ENCODE assay signal across 8 mouse cellular contexts in the genomic region with DNA sequence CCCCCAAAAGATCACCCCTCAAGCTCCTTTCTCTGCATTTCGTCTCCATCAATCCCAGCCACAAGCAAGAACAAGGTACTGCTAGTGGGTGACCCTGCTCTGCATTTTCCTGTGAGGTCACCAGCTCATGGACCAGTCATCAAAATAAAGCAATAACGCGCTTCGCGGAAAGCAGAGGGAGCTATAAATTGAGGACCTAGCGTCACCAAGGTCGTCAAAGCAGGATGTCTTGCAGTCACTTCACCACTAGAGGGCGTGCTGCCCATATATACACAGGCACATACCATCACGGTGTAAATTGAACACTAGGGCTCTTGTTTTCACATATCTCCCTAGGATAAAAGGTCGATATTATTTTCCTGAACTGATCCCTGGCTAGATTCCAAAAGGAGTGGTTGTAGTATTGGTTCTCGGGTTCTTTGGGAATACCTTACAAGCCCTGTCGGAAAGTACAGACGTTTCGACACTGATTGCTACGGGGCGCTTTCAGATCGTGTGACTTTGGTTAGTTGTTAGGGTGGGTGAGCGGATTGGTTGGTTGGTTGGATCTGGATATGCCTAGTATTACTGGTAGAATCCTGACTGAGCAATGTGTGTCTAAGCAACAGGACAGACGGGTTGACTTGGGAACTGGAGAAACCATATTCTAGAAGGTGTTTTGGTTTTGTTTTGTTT.
DNase-seq lines count a peak whose midpoint lies in the region; ATAC-seq and TF ChIP-seq lines count a peak whose summit lies in the region.

No protein-coding gene starts in this region.

- H3K27ac ChIP-seq in kidney, adult 2 months (ENCODE audit: insufficient read depth, low read depth, low read length): no peak overlapping the region
- no peak overlapping the region for H3K27ac ChIP-seq in limb, embryonic 12.5 days
- H3K27ac ChIP-seq in midbrain, embryonic 14.5 days (replicated peaks; ENCODE audit: low read depth, low read length): no peak overlapping the region

- DNase-seq in 416B (ENCODE audit: low read depth): peak; percentile 91
- peak; percentile 68 for DNase-seq in adrenal gland, adult 8-10 months
- DNase-seq in embryo, embryonic 11.5 days (ENCODE audit: low read depth, low spot score): peak; percentile 63
- peak; percentile 74 for DNase-seq in heart, adult 8-10 months (ENCODE audit: low spot score)
- DNase-seq in kidney, adult 2 months: peak; percentile 86
- peak; percentile 84 for DNase-seq in midbrain, embryonic 14.5 days
- DNase-seq in spleen, postnatal 14 days (ENCODE audit: low spot score in 2 of 2): peak; percentile 44 to 57

- no peaks in the 10 kb centered on the region for H3K27me3 ChIP-seq in kidney, adult 2 months (replicated peaks; ENCODE audit: control insufficient read depth, insufficient read depth, low read length)
- no peaks in the 10 kb centered on the region for H3K27me3 ChIP-seq in limb, embryonic 12.5 days
- no peaks in the 10 kb centered on the region for H3K27me3 ChIP-seq in midbrain, embryonic 14.5 days (ENCODE audit: control insufficient read depth, insufficient read depth, low read length)

- no peaks in the 10 kb centered on the region for H3K36me3 ChIP-seq in kidney, adult 2 months (ENCODE audit: control insufficient read depth, insufficient read depth, low read length)
- peaks cover 19% of the 10 kb centered on the region for H3K36me3 ChIP-seq in limb, embryonic 12.5 days
- H3K36me3 ChIP-seq in midbrain, embryonic 14.5 days (ENCODE audit: control insufficient read depth, insufficient read depth, low read length): no peaks in the 10 kb centered on the region

- TF ChIP-seq POLR2A in kidney, adult 2 months (IDR thresholded peaks at IDR 0.05; ENCODE audit: low read depth, low read length): no peak

- peak; percentile 86 for ATAC-seq in limb, embryonic 12.5 days (ENCODE audit: insufficient number of reproducible peaks, insufficient read depth, low FRiP score, low TSS enrichment, low read depth)
- ATAC-seq in midbrain, embryonic 14.5 days (ENCODE audit: low FRiP score, low TSS enrichment): 0 out of 2 replicates have a peak, but pooled peaks have one; percentile 27

- no peaks in the 10 kb centered on the region for H3K9me3 ChIP-seq in limb, embryonic 12.5 days
- no peaks in the 10 kb centered on the region for H3K9me3 ChIP-seq in midbrain, embryonic 14.5 days (ENCODE audit: control insufficient read depth, low read length)

- H3K4me3 ChIP-seq in kidney, adult 2 months (ENCODE audit: insufficient read depth, low read depth, low read length): peak overlapping the region; percentile 24
- H3K4me3 ChIP-seq in limb, embryonic 12.5 days (replicated peaks): no peak overlapping the region
- no peak overlapping the region for H3K4me3 ChIP-seq in midbrain, embryonic 14.5 days (replicated peaks; ENCODE audit: low read depth, low read length)

- H3K4me2 ChIP-seq in limb, embryonic 12.5 days: peak overlapping the region; percentile 15; the same call in 1 of the 2 replicates
- no peak overlapping the region for H3K4me2 ChIP-seq in midbrain, embryonic 14.5 days (ENCODE audit: low read length)

- TF ChIP-seq CTCF in kidney, adult 2 months (conservative IDR thresholded peaks at IDR 0.05; ENCODE audit: insufficient read depth, insufficient read length, low read depth, low read length): peak; percentile 95

- H3K4me1 ChIP-seq in kidney, adult 2 months (ENCODE audit: control insufficient read depth, insufficient read depth, low read length): no peaks in the 10 kb centered on the region
- H3K4me1 ChIP-seq in limb, embryonic 12.5 days (replicated peaks): peaks cover 6% of the 10 kb centered on the region; the same call in 1 of the 2 replicates
- H3K4me1 ChIP-seq in midbrain, embryonic 14.5 days (ENCODE audit: control insufficient read depth, insufficient read depth, low read length): no peaks in the 10 kb centered on the region

- WGBS in kidney, adult 2 months: 29% methylated on average over 19 of the region's 19 CpGs
- 45% methylated on average over 19 of the region's 19 CpGs for WGBS in limb, embryonic 12.5 days
- WGBS in midbrain, embryonic 14.5 days: 55% methylated on average over 19 of the region's 19 CpGs

- no peak overlapping the region for H3K9ac ChIP-seq in limb, embryonic 12.5 days (replicated peaks)
- no peak overlapping the region for H3K9ac ChIP-seq in midbrain, embryonic 14.5 days (replicated peaks; ENCODE audit: low read length)
